Mouse (Mus musculus) heart, postnatal 4 days (tissue): ENCODE results near the gene Zbtb7b. TPM values are rescaled to one million over a fixed set of nuclear protein-coding genes. Genes with fewer than 3 reads are reported as not detected.

Experiments used
- DNase-seq: peaks from one replicate; pipeline ENCODE4 v3.0.0; 2021
- total RNA-seq, 2 experiments: library from RNA; stranded (reverse); gene quantifications; 2 replicates each; pipeline ENCODE4 v1.2.3; 2021

The Zbtb7b gene
- total RNA-seq, 2 experiments from 2014 or later: 13.8 to 15.1 TPM

- DNase-seq: no peak
These were observed 58.0 kb downstream of the Zbtb7b start for GRCm38 (mm10) chr3:89336529-89336928.

GRCm38 (mm10) chr3:89333053-89333452 is 61.5 kb downstream of the Zbtb7b start:
- peak; percentile 5 for DNase-seq

GRCm38 (mm10) chr3:89332476-89332875 is 62.1 kb downstream of the Zbtb7b start:
- peak; percentile 17 for DNase-seq

GRCm38 (mm10) chr3:89332013-89332412 is 62.6 kb downstream of the Zbtb7b start:
- DNase-seq: no peak

GRCm38 (mm10) chr3:89331561-89331960 is 63.0 kb downstream of the Zbtb7b start:
- DNase-seq: no peak

- no peak for DNase-seq
These were observed 63.6 kb downstream of the Zbtb7b start for GRCm38 (mm10) chr3:89330948-89331347.

GRCm38 (mm10) chr3:89330346-89330745 is 64.2 kb downstream of the Zbtb7b start:
- DNase-seq: no peak

GRCm38 (mm10) chr3:89328623-89329022 is 66.0 kb downstream of the Zbtb7b start:
- no peak for DNase-seq

Other genes starting within 250 kb of the Zbtb7b start
- 1 to 10 TPM in 1 of 2 experiments, under 1 TPM in 1; 0.86 to 1.1 TPM for gene Hcn3, start 234.6 kb downstream of the Zbtb7b start, total RNA-seq
- gene Clk2, start 230.0 kb downstream of the Zbtb7b start, total RNA-seq: 10 to 100 TPM; 30.3 to 32.1 TPM
- gene Scamp3, start 217.3 kb downstream of the Zbtb7b start, total RNA-seq: 10 to 100 TPM; 46.7 to 47.3 TPM
- 1 to 10 TPM; 8.8 to 9.0 TPM for gene Fam189b, start 211.6 kb downstream of the Zbtb7b start, total RNA-seq
- gene Gba, start 191.8 kb downstream of the Zbtb7b start, total RNA-seq: 10 to 100 TPM; 19.7 to 21.8 TPM
- gene Thbs3, start 179.6 kb downstream of the Zbtb7b start, total RNA-seq: 10 to 100 TPM; 25.0 to 34.5 TPM
- 10 to 100 TPM; 62.9 to 67.2 TPM for gene Mtx1, start 167.7 kb downstream of the Zbtb7b start, total RNA-seq
- under 1 TPM; 0.61 to 0.74 TPM for gene Muc1, start 165.7 kb downstream of the Zbtb7b start, total RNA-seq
- 100 to 1,000 TPM; 100 to 104 TPM for gene Krtcap2, start 148.8 kb downstream of the Zbtb7b start, total RNA-seq
- gene Trim46, start 148.5 kb downstream of the Zbtb7b start, total RNA-seq: 1 to 10 TPM; 1.3 to 1.6 TPM
- 10 to 100 TPM; 51.6 to 61.0 TPM for gene Dpm3, start 135.4 kb downstream of the Zbtb7b start, total RNA-seq
- 10 to 100 TPM; 24.9 to 28.0 TPM for gene Slc50a1, start 124.2 kb downstream of the Zbtb7b start, total RNA-seq
- gene Efna1, start 113.6 kb downstream of the Zbtb7b start, total RNA-seq: 10 to 100 TPM; 37.9 to 42.0 TPM
- under 1 TPM in 1 of 2 experiments, not detected in 1; 0.26 TPM for gene Efna3, start 71.8 kb downstream of the Zbtb7b start, total RNA-seq
- gene Efna4, start 56.7 kb downstream of the Zbtb7b start, total RNA-seq: 1 to 10 TPM; 3.1 to 3.7 TPM
- gene Adam15, start 44.8 kb downstream of the Zbtb7b start, total RNA-seq: 10 to 100 TPM; 93.6 to 95.2 TPM
- gene Dcst2, start 32.8 kb downstream of the Zbtb7b start, total RNA-seq: under 1 TPM; 0.14 to 0.23 TPM
- gene Dcst1, start 29.5 kb downstream of the Zbtb7b start, total RNA-seq: under 1 TPM; 0.21 to 0.72 TPM
- gene Lenep, start 8.0 kb upstream of the Zbtb7b start, total RNA-seq: under 1 TPM in 1 of 2 experiments, not detected in 1; 0.68 TPM
- gene Flad1, start 17.1 kb upstream of the Zbtb7b start, total RNA-seq: 10 to 100 TPM; 30.7 to 33.0 TPM
- 10 to 100 TPM; 62.8 to 64.3 TPM for gene Cks1b, start 23.6 kb upstream of the Zbtb7b start, total RNA-seq
- gene Shc1, start 23.7 kb upstream of the Zbtb7b start, total RNA-seq: 10 to 100 TPM; 68.8 to 69.2 TPM
- 10 to 100 TPM; 20.3 to 22.1 TPM for gene Pygo2, start 35.4 kb upstream of the Zbtb7b start, total RNA-seq
- 10 to 100 TPM; 66.0 to 73.8 TPM for gene Pbxip1, start 41.9 kb upstream of the Zbtb7b start, total RNA-seq
- 10 to 100 TPM; 11.3 to 13.3 TPM for gene Pmvk, start 59.8 kb upstream of the Zbtb7b start, total RNA-seq
- 1 to 10 TPM; 4.3 to 4.8 TPM for gene Kcnn3, start 125.4 kb upstream of the Zbtb7b start, total RNA-seq